Mouse (Mus musculus): ENCODE measurements around the gene Slc7a7.

The Slc7a7 gene

GRCm38 (mm10) chr14:54321556-54322376, 95.8 kb downstream of the Slc7a7 start:
- no peak for DNase-seq (ENCODE audit: low spot score)
